Mouse (Mus musculus): ENCODE results near the gene Vmn1r71.

DNA sequence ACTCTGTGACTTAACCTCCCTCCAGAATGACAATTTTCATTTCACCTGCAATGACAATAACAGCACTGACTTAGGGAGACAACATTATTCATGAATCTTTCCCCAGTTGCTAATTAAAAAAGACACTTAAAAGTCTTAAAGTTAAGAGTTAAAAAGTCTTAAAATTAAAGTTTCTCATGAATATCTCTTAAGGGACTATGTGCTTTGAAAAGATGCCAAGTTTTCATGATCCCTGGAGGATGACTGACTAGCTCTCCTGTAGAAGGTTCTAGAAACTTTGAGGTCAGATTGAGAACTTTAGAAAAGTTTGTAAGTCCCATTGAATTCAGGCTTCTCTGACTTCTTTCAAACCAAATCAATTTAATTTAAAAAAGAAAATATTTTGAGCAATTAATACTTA lies at the start of gene Vmn1r71:
- no peak for TF ChIP-seq CTCF (IDR thresholded peaks at IDR 0.05; ENCODE audit: low read depth)
- no peak for TF ChIP-seq EP300 (IDR thresholded peaks at IDR 0.05; ENCODE audit: low read depth)

Data from liver, postnatal 0 days (tissue).